Mouse (Mus musculus): ENCODE results near the gene 5031439G07Rik.

- TF ChIP-seq POLR2A (IDR thresholded peaks at IDR 0.05; ENCODE audit: insufficient read depth, low read depth, low read length) (no peak), CTCF (IDR thresholded peaks at IDR 0.05; ENCODE audit: insufficient read depth, low read depth, low read length) (no peak)
Measured at GRCm38 (mm10) chr15:84903843-84904385, 84.4 kb downstream of the 5031439G07Rik start.
